Mouse (Mus musculus): ENCODE measurements around the gene Tarbp1. TPM values are rescaled to one million over a fixed set of nuclear protein-coding genes. Genes with fewer than 3 reads are reported as not detected.
"Not testable (repeated sequence)": the region's sequence is repeated elsewhere in the genome, so short reads cannot be mapped to it uniquely, and the experiment has no call there.

The Tarbp1 gene
- total RNA-seq, 4 experiments from 2014 or later = 2.9 to 4.9 (median 3.5) TPM

GRCm38 (mm10) chr8:126494160-126495110 lies 19.6 kb upstream of the Tarbp1 start:
- no peak for DNase-seq (ENCODE audit: low spot score)

- peak; percentile 69 for DNase-seq (ENCODE audit: low spot score)
These were observed 8.1 kb upstream of the Tarbp1 start for GRCm38 (mm10) chr8:126482938-126483337.

- no peak for DNase-seq (ENCODE audit: low spot score)
These were observed 7.5 kb upstream of the Tarbp1 start for GRCm38 (mm10) chr8:126482348-126482720.

GRCm38 (mm10) chr8:126481494-126482347 lies 6.9 kb upstream of the Tarbp1 start:
- no peak for DNase-seq (ENCODE audit: low spot score)

- no peak for DNase-seq (ENCODE audit: low spot score)
These were observed 5.5 kb upstream of the Tarbp1 start for GRCm38 (mm10) chr8:126480366-126480765.

- no peak for DNase-seq (ENCODE audit: low spot score)
These were observed 3.8 kb upstream of the Tarbp1 start for GRCm38 (mm10) chr8:126478714-126479113.

GRCm38 (mm10) chr8:126476151-126476855 lies 1.4 kb upstream of the Tarbp1 start:
- not testable (repeated sequence) for DNase-seq (ENCODE audit: low spot score)

GRCm38 (mm10) chr8:126475738-126476137 lies 873 bp upstream of the Tarbp1 start:
- DNase-seq (ENCODE audit: low spot score) = not testable (repeated sequence)

GRCm38 (mm10) chr8:126473802-126474298 lies 1.0 kb downstream of the Tarbp1 start:
- no peak for DNase-seq (ENCODE audit: low spot score)

GRCm38 (mm10) chr8:126464071-126464470 lies 10.8 kb downstream of the Tarbp1 start:
- no peak for DNase-seq (ENCODE audit: low spot score)

GRCm38 (mm10) chr8:126461735-126462134 lies 13.1 kb downstream of the Tarbp1 start:
- DNase-seq (ENCODE audit: low spot score) = no peak

- peak; percentile 26 for DNase-seq (ENCODE audit: low spot score)
These were observed 14.6 kb downstream of the Tarbp1 start for GRCm38 (mm10) chr8:126460274-126460673.

GRCm38 (mm10) chr8:126455383-126455782 lies 19.5 kb downstream of the Tarbp1 start:
- no peak for DNase-seq (ENCODE audit: low spot score)

- no peak for DNase-seq (ENCODE audit: low spot score)
These were observed 23.7 kb downstream of the Tarbp1 start for GRCm38 (mm10) chr8:126451158-126451557.

GRCm38 (mm10) chr8:126438937-126439336 lies 35.9 kb downstream of the Tarbp1 start:
- DNase-seq (ENCODE audit: low spot score) = no peak

GRCm38 (mm10) chr8:126433827-126434226 lies 41.0 kb downstream of the Tarbp1 start:
- DNase-seq (ENCODE audit: low spot score) = no peak

- no peak for DNase-seq (ENCODE audit: low spot score)
These were observed 45.2 kb downstream of the Tarbp1 start for GRCm38 (mm10) chr8:126429635-126430034.

GRCm38 (mm10) chr8:126424946-126425345 lies 49.9 kb downstream of the Tarbp1 start:
- DNase-seq (ENCODE audit: low spot score) = no peak

GRCm38 (mm10) chr8:126424163-126424562 lies 50.7 kb downstream of the Tarbp1 start:
- no peak for DNase-seq (ENCODE audit: low spot score)

GRCm38 (mm10) chr8:126422920-126423300 lies 52.0 kb downstream of the Tarbp1 start:
- no peak for DNase-seq (ENCODE audit: low spot score)

- peak; percentile 99 for DNase-seq (ENCODE audit: low spot score)
These were observed 52.5 kb downstream of the Tarbp1 start, which contains the start of gene Coa6 for GRCm38 (mm10) chr8:126422174-126422919. TSS of gene Coa6 (plus strand) at chr8:126422515.

Data from heart, adult 8-10 months (tissue).